Mouse (Mus musculus): Measurements from ENCODE around the gene Zfp142.

Gene Zfp142

DNA sequence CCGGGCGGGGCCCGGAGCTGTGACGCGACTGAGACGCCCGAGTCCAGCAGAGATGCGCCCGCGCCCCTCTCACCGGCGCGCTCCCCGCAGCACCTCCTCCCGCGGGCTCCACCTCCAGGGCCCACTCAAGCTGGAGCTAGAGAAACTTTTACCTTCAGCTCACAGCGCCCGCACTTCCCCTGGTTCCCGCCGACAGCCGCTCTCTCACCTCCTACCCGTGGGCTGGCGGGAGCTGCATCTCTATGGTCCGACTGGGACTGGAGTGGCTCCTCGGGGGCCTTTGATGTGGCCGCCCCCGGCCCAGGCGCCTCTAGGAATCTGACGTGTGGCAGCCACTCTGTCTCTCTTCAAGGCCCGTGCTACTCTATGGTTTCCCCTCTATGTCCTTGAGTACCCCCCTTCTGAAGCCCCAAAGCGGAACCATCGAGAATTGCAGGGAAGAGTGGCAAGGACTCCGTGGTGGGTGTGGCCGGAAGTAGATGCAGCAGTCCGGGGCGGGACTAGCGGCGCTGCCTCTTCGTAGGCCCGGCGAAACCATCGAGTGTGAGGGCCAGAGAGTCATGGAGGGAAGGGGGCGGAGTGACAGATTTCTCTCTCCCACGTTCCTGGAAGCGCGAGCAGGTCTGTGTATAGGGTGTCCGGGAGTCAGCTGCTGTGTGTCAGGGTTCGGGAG lies at the start of gene Zfp142, which contains the start of gene Bcs1l:
Gene Zfp142, minus strand, starts transcription at position 474 of the 673 bp plus-strand sequence.
Gene Bcs1l, plus strand, starts transcription at position 517 of the 673 bp plus-strand sequence.
- DNase-seq (ENCODE audit: low spot score in 2 of 2): peak; percentile 99

DNA sequence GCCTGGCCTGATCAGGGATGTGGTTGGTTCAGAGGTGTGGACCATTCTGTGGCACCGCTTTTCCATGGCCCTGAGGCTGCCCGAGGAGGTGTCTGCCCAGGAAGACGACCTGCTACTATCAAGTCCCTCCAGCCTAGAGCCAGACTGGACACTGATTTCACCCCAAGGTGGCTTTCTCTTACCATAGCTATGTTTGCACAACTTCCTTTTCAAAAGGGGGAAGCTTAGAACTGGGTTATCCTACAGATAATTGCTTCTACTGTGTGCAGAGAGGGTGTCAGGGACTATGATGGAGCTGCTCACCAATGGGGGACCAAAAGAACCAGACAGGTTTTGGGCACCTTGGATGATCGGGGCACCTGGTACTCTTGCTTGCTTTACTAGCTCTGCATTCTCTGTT lies 44.7 kb upstream of the Zfp142 start:
- no peak for DNase-seq (ENCODE audit: low spot score in 2 of 2)

DNA sequence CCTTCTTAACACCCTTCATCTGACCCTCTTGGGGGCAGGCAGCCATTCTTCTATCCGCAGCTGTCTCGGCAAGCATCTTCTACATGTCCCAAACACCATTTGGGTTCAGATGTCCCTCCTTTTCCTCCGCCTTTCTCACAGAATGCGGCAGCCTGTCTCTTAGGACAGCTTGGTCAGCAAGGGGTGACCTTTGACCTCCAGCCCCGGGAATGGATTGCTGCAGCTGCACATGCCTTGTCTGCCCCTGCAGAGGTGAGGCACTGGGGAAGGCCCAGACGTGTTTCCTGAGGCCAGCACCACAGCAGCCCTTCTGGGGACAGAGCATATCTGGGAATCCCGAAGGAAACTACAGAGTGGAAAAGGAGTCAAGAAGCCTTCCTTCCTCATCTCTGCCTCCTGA lies 40.0 kb upstream of the Zfp142 start:
- DNase-seq (ENCODE audit: low spot score in 2 of 2): no peak

DNA sequence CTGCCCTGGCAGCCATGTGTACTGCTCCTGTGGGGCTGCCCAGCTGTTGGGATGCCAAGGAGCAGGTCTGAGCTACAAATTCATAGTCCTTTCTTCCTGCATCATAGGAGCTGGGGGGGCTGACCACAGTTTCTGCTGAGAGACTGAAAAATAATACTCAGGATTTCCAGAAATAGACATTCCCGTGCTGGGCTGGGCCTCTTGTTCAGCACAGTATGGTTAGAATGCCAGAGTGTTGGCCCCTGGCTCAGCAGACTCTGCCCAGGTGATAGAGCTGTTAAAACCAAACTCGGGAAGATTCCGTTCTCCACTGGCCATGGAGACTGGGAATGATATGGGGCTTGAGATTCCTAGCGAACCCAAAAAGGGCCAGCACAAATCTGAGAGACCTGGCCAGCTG lies 38.0 kb upstream of the Zfp142 start:
- DNase-seq (ENCODE audit: low spot score in 2 of 2): no peak

DNA sequence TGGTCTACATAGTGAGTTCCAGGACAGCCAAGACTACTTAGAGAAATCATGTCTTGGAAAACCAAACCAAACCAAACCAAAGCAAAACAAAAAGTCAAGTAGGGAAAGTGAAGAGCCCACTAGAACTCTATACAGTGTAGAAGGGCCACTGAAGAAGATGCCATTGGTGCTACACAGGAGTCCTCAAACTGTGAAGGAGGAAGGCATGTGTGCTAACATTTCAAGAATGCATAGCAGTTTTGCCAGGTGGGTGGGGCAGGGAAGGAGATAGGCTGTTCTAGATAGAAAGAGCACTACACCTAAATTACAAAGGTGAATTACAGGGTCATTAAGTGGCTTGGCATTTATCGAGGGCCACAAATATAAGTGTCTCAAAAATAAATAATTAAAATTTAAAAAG lies 36.1 kb upstream of the Zfp142 start:
- no peak for DNase-seq (ENCODE audit: low spot score in 2 of 2)

DNA sequence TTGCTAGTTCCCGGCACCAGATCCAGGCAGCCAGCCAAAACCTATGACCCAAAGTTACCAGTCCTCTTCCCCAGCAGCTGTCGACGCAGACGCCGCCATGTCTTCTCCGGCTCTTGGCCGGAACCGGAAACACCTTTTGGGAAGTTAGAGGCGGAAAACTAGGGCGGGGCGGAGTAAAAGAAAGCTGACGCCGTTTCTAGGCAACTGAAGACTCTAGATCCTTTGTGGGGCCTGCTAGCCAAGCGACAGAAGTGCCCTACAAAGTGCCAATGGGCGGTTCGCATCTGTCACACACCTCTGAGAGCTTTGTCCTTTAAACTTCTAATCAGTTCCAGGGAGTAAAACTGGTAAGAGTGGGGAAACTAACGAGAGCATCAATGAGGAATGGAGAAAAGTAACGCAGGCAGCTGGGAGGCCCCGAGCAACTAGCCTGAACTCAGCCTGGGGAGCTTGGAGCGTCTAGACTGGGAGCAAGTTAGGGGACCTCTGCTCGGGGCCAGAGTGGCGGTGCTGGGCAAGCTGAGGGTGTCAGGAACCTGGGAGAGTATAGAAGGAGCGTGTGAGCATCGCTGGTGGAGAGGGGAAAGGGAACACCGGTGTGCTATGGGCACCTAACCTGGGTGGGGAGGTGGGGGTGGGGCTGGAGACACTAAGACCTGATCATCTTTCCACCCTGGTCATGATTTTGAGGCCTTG lies 13.4 kb upstream of the Zfp142 start, which contains the start of the genes Rnf25 and Stk36:
Gene Rnf25, minus strand, starts transcription at position 131 of the 696 bp plus-strand sequence.
Gene Stk36, plus strand, starts transcription at position 179 of the 696 bp plus-strand sequence.
- peak; percentile 84 to 91 for DNase-seq (ENCODE audit: low spot score in 2 of 2)

DNA sequence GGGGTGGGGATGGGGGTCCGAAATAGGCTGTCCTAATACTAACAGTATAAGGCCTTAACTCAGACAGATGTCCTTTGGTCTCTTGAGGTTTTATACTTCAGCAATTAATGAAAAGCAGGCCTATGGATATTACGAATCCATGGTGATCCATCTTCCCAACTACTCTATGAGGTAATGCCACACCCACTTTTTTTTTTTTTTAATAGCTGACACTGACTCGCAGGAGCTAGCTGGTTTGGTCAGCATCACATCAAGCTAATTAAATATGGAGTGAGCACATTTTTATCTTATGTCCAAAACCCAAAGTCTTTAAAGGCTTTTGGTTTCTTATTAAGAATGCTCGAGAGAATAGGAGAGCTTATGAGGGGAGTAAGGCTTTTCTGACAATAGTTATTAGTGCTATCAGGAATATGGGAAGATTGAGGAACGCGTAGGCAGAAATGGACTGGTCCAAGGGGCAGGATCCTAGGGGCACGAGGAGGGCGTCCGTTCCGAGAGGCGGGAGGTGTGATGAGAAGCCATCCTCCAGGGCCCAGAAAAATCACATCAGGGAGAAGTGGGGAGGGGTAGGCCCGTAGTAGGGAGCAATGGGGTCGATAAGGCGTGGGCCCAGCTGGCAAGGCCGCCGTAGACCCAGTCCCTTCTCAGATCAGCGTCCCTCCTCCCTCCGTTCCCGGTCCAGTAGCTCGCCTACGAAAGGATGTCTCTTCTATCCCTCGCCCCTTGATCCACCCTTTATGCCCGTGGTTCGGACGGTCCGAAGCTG lies 12.6 kb upstream of the Zfp142 start:
- DNase-seq (ENCODE audit: low spot score in 2 of 2): no peak

DNA sequence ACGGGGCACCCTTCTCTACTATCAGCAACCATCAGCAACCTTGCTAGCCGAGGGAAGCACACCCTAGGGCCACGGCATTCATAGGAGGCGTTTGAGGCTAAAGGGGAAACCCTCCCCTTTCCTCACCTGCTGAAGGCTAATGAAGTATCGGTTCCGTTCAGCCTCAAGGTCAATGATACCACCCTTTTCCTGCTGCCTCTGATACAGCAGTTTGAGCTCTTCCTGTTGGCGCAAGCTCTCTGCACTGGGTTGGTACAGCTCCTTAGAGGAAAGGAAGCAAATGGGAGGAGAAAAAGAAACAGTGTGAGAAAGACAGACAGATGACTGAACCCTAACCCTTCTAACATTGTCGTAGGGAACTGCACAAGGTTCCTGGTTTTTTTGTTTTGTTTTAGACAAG lies 6.4 kb upstream of the Zfp142 start:
- no peak for DNase-seq (ENCODE audit: low spot score in 2 of 2)

DNA sequence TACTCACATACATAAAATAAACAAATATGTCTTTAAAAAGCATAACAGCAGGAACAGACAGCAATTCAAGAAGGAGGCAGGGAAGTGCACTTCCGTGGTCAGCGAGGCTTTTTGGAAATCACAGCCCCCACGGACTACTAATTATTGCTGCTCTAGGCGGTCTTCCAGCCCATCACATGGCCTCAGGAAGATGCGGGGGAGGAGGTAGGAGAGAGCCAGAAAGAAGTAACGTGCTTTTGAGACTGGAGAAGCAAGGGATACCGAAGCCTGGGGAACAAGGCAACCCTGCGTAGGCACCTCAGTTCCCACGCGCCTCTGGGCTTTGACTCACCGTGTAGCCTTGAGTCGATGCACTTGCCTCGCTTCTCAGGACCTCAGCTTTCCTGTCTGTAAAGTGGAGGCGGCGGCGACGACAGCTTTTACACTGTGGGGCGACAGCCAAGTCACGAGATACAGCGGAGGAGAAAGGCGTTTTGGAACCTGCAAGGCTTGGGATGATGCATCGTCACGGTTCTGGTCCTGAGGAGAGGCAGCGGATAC lies 743 bp downstream of the Zfp142 start:
- peak; percentile 85 to 86 for DNase-seq (ENCODE audit: low spot score in 2 of 2)

DNA sequence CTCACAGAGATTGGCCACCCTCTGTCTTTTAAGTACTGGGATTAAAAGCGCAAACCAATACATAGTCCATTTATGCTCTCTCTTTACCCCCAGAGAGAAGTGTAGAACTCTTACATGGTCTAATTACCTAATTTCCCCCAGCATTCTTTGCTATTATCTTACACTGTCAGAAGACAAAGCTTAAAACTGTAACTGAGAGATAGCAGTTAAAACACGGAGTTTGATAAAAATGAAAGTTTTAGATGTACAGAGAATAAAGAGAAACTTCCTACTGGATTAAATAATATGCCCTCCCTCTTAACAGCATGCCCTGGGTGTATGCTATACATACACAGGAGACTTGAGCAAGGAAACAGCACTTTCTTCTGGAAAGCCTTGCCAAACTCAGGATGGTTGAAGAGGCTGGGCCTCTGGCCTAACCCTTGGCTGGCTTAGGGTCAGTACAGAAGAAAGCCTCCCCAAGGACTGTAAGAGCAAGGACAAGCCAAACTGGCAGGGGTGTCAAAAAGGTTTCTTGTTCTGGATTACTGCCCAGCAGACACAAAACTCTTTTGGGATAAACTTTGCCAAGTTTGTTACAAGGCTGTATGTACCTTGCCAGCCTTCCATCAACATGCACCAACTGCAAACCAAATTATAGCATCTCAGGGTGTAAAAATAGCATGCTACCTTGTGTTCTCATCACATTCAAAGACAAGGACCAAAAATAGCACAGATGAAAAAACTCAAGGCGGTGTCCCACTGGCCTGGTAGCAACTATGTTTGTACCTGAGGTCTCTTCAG lies 3.2 kb downstream of the Zfp142 start:
- no peak for DNase-seq (ENCODE audit: low spot score in 2 of 2)

DNA sequence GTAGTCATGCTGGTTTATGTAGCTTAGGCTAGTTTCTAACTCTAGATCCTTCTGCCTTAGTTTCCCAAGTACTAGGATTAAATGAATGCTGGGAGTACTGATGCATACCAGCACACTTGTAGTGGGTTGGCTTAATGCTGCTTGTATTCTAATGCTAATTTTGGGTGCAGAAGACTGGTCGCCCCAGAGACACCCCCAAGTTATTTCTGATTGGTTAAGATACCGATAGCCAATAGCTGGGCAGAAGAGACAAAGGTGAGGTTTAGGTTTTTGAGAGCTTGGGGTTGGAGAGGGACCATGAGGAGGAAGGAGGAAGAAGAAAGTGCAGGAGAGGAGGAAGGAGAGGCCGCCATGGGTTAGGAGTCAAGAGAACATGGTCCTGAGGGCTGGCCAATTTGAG lies 5.4 kb downstream of the Zfp142 start:
- no peak for DNase-seq (ENCODE audit: low spot score in 2 of 2)

DNA sequence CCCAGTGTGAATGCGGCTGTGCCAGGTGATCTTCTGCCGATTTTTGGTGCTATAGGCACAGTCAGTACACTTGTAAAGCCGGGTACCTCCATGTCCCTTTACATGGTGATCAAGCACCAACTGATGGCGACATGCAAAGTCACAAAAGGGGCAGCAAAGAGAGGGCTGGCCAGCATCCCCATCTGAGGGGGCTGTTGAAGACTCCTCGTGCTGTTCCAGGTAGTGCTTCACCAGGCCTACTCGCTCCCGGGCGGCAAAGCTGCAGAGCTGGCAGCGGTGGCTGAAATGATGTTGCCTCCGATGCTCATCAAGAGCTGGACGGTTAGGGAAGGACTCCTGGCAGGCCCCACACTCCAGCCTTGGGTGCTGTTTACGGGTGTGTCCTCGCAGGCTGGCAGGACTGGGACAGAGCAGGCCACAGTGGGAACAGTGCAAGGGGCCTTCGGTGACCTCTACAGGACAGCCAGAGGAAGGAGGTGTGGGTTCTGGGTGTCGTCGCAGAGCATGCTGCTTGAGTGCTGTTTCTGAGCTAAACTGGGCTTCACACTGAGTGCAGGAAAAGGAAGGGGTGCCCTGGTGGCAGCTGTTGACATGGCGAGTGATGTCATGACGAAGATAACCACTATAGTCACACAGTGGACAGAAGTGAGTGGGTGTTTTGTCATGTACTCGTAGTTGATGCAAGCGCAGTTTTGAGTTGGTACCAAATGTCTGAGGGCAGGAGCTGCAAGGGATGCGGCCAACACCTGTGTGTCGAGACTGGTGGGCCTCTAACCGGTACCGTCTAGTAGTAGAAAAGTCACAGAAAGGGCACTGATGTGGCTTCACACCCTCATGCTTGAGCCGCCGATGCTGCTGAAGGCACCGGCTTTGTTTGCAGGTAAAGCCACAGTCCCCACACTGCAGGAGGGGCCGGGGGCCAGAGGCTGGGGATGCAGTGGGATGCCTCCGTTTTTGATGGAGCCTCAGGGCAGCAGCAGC lies 18.0 kb downstream of the Zfp142 start:
- DNase-seq (ENCODE audit: low spot score in 2 of 2): no peak

DNA sequence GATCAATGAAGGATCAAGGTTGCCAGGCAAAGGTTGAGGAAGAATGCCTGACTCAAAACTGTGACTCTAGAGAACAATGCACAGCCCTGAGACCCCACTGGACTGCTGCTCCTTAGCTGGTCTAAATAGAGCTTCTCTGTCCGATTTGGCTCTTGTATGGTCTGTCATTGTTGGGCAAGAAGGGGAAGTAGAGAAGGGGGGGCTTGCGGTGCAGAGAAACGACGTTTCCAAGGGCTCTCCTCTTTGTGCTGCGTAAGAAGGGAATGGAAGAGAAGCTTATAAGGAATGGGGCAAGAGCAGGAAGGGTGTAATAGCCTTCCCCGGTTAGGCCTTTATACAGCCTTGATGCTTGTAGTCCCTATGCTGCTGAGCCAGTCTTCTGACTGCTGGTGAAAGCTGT lies 22.2 kb downstream of the Zfp142 start:
- no peak for DNase-seq (ENCODE audit: low spot score in 2 of 2)

DNA sequence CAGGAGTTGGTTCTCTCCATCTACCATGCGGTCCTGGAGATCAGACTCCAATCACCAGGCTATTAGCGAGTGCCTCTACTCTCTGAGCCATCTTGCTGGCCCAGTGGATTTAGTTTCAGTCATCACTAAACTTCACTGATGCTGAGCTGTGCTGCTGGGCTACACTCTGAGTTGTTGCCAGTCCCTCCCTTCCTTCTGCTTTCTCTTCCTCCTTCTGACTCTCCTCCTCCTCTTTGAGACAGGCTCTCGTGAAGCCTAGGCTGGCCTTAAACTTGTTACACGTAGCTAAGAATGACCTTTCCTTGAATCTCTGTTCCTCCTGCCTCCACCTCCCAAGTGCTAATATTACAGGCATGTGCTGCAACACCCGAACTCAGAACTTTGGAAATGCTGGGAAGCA lies 29.0 kb downstream of the Zfp142 start:
- no peak for DNase-seq (ENCODE audit: low spot score in 2 of 2)

DNA sequence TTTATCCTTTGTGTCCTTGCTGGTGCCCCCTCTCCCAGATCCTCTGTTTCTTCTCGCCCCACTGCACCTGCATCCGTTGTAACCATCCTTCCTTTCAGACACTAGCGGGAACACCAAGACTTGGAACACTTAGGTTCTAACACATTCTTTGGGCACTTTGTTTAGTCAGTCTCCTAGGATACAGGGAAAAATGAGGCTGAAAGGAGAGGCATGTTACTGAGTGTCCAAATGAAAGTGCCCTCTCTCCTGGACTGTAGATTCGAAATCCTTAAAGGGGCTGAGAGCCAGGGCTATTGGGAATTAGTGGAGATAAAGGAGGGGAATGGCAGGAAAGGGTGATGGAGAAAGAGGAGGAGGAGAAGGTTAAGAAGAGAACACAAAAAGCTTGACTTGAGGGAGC lies 43.9 kb downstream of the Zfp142 start, which contains the start of gene Usp37:
Gene Usp37, minus strand, starts transcription at position 101 of the 400 bp plus-strand sequence.
- DNase-seq (ENCODE audit: low spot score in 2 of 2): no peak

DNA sequence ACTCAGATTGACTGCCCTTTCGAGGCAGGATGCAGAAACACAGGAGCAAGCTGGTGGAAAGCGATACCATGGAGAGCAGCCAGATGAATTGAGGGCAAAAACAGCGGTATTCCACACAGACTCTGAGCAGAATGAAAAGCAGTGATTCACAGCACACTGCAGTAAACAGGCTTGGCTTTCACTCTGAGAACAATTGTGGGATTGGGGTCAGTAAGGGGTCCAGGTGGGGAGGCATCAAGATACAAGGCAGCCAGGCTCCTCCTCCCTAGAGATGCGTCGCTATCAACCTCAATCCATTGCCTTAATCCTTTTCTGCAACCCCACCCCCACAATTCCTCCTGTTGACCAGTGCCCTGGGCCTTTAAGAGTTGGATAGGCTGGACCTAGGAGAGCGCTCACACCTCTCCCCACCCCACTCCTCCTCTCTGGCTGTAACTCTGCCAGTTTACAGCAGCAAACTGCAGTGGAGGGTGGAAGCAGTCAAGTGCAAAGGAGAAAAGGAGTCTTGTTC lies 45.5 kb downstream of the Zfp142 start, which contains the start of gene Plcd4:
Gene Plcd4, plus strand, starts transcription at position 438 of the 511 bp plus-strand sequence.
- DNase-seq (ENCODE audit: low spot score in 2 of 2): peak; percentile 29 to 44

DNA sequence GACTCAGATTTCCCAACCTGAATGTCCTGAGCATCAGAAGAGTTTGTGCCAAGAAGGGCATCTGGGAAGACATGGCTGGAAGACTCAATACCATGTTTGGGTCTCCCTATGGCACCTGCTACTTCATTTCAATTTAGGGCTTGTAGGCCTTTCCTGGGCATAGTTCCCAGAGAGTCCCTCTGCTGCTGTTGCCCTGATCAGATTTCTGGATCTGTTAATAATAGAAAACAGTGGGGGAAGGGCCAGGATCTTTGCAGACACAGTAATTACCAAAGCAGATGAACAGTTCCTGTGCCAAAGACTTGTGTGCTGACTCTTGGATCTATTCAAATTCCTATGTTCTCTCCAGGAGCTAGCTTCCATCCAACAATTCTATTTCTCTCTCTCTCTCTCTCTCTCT lies 49.4 kb downstream of the Zfp142 start:
- peak in 1 of 2 experiments; percentile 16 for DNase-seq (ENCODE audit: low spot score in 2 of 2)

DNA sequence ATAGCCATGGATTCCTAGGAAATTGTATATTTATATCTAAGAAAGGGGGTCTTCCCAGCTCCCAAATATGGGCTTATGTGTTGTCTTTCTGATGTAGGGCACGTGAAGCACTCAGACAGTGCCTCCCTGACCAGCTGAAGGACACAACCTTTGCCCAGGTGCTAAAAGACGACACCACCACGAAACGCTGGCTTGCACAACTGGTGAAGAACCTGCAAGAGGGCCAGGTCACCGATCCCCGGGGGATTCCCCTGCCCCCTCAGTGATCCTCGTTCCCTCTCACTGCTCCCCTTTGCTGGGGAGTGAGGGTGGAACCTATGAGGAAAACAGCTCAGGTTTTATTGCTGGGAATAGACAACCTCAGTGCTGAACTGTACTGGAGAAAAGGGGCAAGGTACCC lies 59.5 kb downstream of the Zfp142 start:
- DNase-seq (ENCODE audit: low spot score in 2 of 2): no peak

DNA sequence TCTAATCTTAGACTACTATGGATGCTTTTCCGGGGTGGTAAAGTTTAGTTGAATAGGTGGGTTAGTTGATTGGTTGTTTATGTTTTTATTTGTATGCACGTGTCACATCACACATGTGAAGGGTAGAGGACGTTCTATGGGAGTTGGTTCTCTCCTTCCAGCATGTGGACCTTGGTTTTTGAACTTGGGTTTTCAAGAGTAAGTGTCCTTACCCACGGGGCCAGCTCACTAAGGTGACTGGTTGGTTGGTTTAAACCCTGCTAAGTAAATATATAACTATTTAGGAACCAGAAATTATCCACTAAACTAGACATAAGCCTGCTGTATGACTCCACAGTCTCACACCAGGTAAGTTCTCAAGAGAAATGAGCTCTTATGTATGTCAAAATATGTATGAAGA lies 63.3 kb downstream of the Zfp142 start:
- DNase-seq (ENCODE audit: low spot score in 2 of 2): no peak

DNA sequence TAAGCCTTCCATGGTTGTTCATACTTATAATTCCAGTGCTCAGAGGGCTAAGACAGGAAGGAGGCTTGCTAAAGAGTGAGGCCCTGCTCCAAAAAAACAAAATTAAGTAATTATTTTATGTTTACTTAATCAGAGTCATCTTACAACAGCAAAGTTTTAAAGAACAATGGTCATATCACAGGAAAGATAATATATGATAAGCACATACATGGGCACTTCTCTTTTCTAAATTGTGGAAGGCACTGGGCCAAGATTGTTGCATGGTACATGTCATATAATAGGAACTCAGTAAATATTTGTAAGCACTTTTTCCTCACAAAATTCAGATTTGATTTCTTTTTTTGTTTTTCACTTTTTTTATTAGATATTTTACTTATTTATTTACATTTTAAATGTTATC lies 68.2 kb downstream of the Zfp142 start:
- DNase-seq (ENCODE audit: low spot score in 2 of 2): no peak

All from frontal cortex, postnatal 36 days (tissue).